Mouse (Mus musculus) left cerebral cortex, postnatal 25 days (tissue): ENCODE data around the gene Col15a1. TPM values are rescaled to one million over a fixed set of nuclear protein-coding genes. Genes with fewer than 3 reads are reported as not detected.

Source experiments
- DNase-seq, 2 experiments: peaks; one replicate each; pipeline ENCODE4 v3.0.0; 2022; ENCODE audit warnings: low spot score in 2 of 2, mixed read lengths in 1 of 2
- intact Hi-C: fragments of 180-260 bp; cut with DNase I; formaldehyde crosslinking; loops from one replicate; pipeline ENCODE4 v1.15.1; 2025
- total RNA-seq, 2 experiments: library from RNA; stranded (reverse); gene quantifications; 2 replicates each; pipeline ENCODE4 v1.2.3; 2021

Col15a1 gene
- total RNA-seq, 2 experiments from 2014 or later: 4.5 to 9.2 TPM

DNA sequence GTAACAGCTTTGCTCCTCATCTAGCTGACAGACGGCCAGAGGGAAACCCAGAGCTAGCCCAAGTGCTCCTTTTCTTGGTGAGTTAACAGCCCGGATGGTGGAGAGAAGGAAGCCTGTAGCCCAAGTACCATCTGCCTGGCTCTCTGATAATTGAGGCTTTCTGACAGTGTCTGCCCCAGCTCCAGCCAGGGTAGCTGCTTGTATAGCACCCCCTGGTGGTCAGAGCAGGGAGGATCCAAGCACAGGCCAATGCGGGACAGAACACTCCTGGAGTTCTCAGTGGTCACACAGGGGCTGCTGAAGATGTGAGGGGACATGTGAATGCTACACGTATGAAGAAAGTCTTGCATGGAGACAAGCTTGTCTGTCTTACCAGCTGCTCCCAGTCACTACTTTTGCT is 47.7 kb downstream of the Col15a1 start:
- intact Hi-C loops: loop anchor here (2.0 kb wide), 1 partner anchor 133 kb away; no protein-coding TSS in a partner anchor

DNA sequence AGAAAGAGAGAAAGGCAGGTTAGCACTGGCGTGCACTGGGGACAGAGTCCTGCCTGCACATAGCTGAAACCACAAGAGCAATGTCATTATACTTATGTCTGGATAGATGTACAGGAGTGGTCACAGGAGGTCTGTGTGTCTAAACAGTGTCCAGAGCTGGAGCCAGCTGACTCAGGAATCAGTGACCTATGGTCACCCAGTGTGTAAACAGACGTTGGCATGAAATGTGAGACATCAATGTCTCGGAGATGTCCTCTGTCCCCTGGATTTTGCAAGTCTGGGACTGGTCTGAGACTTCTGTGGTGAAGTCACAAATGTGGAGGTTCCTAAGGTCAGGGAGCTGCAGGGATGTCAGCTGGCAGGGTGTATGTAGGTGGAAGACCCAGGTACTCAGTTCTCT is 50.2 kb downstream of the Col15a1 start:
- intact Hi-C loops: no loop called here
- DNase-seq: no peak

More for the DNA sequence above, 47.7 kb downstream of the Col15a1 start:
- DNase-seq: peak; percentile 60 to 62

DNA sequence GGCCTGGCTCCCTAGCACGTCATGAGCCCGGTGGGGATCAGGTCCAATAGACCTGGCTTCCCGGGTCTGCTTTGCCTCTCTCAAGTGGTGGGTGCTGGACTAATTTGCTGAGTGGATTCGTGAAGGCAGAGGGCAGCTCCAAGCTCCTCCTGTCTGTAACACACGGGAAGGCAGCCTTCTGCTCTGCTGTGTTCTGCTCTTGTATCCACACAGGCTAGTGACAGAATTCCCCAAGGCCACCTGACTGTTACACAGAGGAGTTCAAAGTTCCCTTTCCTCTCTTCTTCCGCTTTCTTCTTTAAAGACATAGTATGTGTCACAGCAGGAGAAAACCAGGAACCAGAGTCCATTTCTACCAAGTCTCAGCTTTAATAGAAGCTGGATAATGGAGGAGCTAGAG is 53.1 kb downstream of the Col15a1 start:
- intact Hi-C loops: no loop called here
- DNase-seq: no peak

DNA sequence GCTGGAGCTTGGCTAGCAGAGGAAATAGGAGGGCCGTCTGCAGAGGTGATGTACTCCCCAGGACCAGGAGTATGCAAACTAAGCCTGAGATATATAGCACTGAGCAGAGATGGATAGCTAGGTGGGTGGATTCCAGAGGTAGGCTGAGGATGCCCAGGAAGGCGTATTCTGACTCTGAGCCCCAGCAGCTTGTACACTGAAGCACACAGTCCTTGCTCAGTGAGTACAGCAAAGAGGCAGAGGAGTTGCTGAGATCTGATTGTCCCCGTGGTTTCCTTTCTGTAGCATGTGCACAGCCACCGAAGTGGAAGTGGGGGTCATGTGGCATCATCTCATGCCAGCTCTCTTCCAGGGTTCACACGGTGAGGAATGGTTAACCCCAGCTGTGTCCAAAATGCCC is 54.0 kb downstream of the Col15a1 start:
- intact Hi-C loops: no loop called here

DNA sequence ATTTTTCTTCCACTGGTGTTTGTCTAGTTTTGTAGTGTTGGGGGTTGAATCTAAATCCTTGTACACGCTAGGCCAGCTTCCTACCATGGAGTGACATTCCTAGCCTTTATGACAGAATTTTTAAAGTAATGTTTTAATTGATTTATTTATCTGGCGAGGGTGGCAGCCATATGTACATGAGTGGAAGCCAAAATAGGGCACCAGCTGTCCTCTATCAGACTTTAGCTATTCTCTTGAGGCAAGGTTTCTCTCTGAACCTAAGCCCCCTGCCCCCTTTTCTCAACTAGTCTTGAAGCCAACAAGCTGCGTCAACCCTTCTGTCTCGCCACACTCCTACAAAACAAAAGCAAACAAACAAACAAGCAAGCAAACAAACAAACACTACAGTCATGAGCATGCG is 57.6 kb downstream of the Col15a1 start:
- no peak for DNase-seq
- intact Hi-C loops: no loop called here

More for the DNA sequence above, 54.0 kb downstream of the Col15a1 start:
- no peak for DNase-seq

DNA sequence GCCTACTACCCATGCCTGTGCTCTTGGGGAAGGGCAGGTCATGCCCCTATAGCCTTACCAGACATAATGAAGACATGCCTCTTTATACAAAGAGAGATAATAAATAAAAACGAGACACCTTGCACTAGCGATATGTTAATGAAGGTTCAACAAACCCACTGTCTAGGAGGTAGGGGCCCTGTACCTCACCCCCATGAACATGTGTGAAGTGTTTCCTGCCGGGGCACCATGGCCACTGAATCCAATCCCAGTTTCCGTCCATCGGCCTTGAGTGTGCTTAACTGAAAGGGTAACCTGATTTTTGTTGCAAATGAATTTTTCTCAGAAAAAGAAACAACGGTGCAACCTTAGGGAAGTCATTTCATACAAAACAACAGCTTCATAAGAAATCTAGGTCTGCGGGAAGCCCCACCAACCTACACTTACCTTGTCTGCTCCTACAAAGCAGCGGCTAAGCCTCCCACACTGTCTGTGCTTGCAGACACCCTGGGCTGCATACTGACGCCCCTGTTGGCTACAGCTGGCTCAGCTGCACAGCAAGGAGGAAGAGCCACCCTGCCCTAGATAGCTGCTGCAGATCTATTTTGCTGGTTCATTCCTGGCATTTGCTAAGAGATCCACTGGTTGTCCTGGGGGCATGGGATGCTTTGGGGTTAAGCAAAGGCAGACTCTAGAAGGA is 64.6 kb downstream of the Col15a1 start:
- DNase-seq: peak in 1 of 2 experiments; percentile 53
- intact Hi-C loops: no loop called here

DNA sequence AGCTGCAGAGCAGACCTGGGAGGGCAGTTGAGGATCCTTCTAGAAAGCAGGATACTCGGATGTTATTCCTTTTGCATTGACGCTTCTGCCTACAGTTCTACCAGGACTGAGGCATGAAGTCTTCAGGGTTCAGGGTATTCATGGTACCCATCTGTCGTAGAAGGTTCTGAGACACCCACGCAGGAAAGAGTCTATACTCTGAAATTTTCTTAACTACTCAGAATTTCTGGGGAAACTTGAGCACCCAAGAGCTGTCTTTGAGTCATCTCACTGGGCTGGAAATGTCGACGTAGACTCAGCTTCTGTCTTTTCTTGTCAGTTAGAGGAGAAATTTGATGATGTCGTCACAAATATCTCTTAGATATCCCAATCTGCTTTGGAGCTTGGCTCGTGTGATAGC is 65.8 kb downstream of the Col15a1 start:
- peak in 1 of 2 experiments; percentile 70 for DNase-seq
- intact Hi-C loops: no loop called here

DNA sequence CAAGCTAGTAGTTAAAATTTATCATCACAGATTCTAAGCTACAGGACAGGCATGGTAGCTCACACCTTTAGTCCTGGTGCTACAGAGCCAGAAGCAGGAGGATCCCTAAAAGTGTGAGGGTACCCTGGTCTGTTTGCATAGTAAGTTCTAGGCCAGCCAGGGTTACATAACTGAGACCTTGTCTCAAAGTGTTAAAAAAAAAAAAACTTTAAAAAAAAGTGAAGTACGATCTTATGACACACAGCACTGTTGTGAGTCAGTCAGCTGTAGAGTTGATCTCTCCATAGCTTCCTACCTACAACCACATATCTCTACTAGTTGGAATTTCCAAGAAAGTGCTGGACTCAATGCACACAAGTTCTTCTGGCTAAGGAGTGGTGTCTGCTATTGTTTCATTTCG is 67.0 kb downstream of the Col15a1 start:
- intact Hi-C loops: no loop called here
- no peak for DNase-seq

DNA sequence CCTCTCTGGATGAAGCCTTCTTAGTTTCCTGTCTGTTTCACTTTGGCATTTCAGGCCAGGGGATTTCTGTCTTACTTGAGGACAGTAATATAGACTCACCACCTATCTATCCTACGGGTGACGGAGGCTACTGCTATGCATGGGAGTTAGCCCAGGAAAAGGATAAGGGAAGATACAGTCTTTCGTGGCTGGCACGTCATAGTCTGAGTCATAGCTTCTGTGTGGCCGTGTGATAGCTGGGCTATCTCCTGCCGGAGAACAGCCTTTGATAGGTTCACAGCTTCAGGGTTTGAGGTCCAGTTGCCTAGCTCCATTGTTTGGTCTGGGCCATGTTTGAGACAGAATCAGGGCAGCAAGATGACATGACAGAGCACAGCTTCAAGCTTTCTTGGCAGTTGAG is 70.4 kb downstream of the Col15a1 start:
- no peak for DNase-seq

DNA sequence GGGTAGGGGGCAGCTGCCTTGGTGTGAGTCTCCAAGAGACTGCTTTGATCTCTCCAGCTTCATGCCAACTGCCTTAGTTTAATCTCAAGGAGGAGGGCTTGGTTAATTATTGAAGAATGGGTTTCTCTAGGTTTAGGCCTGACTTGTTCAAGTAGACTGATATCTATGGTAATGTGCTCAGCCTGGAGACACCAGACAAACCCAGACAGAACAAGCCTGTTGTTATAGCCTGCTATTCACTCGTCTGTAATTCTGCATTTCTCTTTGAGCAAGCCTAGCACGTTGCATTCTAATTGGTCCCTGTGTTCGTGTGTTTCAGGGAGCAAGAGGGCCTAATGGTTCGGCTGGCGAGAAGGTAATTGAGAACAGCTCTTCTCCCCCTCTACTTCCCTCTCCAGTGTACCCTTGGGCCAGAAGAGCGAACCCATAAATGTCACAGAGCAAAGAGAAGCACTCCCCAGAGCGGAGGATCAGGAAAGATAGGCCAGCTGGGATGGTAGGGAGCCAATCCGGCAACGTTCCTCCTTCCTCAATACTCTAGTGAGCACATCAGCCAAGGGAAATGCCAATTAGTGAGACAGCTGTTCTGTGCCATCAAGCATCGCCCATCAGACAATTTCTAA is 71.2 kb downstream of the Col15a1 start:
- no peak for DNase-seq
- intact Hi-C loops: no loop called here

More for the DNA sequence above, 70.4 kb downstream of the Col15a1 start:
- intact Hi-C loops: no loop called here

DNA sequence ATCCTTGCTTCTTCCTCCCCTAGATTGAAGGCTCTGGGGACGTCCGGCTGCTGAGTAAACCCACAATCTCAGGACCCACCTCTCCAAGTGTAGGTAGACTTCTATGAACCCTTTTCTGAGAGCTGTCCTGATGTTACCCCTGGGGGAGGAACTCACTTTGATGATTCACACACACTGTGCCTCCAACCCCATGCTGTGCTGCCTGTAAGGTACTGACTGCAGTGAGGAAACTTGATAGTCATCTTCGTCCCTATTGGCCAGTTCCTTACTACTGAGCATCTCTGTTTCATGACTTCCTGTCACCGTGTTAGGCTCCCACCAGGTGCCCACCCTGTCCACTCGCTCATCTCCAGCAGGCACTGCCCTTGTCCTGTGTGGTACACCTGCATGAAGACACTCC is 72.2 kb downstream of the Col15a1 start:
- intact Hi-C loops: no loop called here
- DNase-seq: peak in 1 of 2 experiments; percentile 64

DNA sequence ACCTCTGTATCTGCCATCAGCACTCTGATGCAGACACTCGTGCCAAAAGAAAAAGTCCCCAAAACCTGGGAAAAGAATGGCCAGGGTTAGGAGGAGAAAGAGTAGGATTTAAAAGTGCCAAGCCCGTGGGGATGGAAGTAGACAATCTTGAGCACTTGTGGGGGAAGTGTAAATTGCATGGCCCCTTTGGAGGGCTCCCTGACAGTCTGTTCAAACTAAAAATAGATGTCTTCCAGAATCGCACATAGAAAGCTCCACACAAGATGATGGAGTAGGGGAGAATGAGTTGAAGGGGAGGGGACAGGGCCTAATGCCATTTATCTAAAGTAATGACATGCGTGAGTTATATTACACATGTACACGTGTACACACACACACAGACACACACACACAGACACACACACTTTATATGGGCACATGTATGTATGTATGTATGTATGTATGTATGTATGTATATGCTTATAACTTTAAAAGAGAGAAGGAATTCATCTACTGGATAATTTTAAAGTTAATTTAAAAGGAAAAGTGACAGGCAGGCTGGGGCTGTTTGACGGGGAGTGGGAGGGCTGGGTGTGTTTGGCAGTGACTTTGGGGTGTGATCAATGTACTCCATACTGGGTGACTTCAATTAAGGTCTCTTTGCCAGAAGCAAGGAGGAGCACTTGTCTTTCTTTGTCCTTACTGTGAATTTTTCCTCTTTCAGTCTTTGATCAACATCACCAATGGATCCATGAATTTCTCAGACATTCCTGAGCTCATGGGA is 74.1 kb downstream of the Col15a1 start:
- DNase-seq: peak; percentile 26 to 76
- intact Hi-C loops: no loop called here

DNA sequence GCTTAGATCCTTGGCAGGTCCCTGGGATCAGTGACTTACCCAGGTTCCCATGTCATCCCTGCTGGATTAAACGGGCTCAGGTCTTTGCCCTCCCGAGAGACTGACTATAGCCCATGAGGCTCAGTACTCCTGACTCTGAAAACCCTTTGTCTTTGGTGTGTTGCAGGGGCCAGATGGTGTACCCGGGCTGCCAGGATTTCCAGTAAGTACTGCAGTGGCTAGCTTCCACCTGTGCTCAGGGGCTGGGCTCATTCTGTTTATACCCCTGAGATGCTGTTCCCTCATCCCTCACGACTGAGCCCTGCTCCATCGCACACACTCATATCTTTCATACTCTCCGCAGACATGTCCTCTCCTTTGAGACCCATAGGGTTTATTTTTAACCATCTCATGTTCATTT is 76.3 kb downstream of the Col15a1 start:
- no peak for DNase-seq
- intact Hi-C loops: no loop called here

DNA sequence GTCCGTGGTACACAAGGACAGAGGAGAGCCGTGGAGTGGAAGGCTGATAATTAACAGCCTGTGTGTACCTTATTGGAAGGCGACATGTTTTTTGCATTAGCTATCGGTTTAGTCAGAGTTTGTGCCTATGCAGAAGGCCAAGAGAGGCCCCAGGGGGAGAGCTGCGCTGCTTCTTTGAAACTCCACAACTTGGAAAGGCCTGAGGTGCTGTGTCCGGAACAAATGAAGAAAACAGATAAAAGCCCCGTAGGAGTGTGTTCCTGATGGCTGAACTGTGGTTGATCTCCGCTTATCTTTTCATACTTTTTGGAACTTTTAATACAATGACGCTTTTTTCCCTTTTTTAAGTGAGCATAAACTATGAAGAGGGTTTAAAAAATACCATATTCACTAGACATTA is 76.9 kb downstream of the Col15a1 start:
- intact Hi-C loops: no loop called here
- no peak for DNase-seq

DNA sequence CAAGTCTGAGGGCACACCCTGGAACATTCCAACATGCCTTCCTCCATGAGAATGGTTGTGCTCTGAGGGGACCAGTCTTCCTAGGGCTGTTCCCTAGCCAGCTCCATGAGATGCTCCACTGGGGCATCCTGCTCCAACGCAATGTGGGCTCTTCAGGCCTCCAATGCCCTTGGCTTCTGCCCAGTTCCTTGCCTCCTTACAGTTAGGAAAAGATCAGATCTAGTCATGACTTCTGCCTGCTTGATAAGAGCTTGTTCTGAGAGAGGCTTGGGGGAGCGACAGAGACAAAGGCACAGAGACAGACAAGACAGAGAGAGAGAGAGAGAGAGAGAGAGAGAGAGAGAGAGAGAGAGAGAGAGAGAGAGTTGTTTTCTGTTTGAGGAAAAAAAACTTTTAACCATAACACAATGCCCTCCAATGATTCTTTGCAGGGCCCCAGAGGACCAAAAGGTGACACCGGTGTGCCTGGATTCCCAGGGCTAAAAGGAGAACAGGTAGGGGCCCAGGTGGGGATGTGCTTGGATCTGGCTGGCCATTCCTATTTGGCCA is 78.7 kb downstream of the Col15a1 start:
- DNase-seq: no peak
- intact Hi-C loops: no loop called here

DNA sequence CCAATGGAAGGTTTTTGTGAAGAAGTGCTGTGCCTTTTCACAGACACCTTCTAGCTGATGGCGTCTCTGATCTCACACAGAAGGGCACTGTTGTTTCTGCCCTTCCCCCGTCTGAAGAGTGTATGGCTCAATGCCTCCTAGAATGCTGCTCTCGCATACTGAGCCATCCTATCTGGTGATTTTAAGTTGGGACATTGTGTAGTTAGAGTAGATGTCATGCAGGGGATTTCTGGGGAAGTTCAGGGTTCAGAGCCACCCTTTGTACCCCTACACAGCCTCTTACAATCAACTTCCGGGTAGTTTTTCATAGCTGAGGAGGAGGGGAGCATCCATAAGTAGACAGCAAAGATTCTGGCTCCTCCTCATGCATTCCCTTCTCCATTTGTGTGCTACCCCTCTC is 79.5 kb downstream of the Col15a1 start:
- DNase-seq: no peak

DNA sequence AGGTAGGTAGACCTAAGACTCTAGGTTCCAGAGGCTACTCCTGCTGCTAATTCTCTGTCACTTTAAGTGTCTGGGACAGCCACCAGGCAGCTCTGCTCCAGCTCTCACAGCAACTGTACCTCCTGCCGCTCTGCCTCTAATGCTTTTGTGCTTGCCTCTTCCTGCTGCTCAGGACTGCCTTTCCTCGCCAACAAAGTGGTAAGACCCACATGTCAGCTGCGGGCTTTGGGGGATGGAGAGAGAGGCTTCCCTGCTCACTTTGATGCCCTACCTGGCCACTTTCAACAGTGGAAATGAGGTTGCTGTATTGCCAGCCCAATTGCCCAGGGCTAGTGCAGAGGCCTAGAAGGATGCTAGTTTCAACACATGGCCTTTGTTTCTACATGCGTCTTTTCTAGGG is 80.3 kb downstream of the Col15a1 start:
- no peak for DNase-seq
- intact Hi-C loops: no loop called here

More for the DNA sequence above, 79.5 kb downstream of the Col15a1 start:
- intact Hi-C loops: no loop called here

DNA sequence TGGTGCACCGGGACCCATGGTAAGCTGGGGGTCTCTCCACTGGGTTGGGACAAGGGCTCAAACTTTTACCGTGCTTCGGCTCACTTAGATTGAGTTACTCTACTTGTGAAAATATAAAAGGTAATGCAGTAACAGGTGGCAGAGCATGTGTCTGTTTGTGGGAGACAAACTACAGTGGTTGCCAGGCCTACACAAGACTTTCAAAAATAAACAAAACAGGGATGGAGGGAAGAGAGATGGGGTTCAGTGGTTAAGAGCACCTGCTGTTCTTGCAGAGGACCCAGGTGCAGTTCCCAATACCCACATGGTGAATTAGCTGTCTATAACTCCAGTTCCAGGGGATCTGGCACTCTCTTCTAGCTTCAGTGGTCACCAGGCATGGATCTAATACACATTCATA is 81.6 kb downstream of the Col15a1 start:
- intact Hi-C loops: no loop called here
- no peak for DNase-seq

DNA sequence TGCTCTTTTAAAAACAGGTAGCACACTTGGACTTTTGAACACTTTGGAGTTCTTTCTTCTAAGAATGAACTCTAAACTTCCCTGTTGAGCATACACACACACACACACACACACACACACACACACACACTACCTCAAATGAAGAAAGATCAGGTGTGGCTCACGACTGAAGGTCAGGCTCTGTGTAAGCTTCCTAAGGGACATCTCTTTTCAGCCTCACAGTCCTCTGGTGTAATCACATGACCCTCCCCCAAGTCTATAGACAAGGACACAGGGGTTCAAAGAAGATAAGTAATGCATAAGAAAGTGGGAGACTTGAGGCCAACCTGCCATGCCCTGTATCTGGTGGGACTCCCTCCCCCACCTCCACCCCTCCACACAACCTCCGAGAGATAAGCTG is 82.5 kb downstream of the Col15a1 start:
- no peak for DNase-seq
- intact Hi-C loops: no loop called here

DNA sequence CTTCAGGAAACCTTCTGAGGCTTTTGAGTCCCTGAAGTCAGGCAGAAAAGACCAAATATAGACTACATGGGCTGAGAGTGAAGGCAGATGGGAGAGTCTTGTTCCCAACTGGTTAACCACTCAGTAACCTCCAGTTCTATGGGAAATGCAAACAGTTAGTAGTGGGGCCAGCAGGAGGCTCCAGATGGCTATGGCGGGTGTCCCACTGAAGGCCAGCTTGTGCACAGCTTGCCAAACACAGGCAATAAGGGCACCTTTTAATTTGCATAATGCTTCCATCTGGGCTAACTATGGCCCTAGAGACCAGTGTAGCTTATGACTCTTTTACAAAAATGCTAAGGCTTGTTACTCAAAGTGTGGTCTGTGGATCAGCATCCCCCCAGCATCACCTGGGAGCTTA is 83.1 kb downstream of the Col15a1 start:
- intact Hi-C loops: no loop called here
- peak in 1 of 2 experiments; percentile 47 for DNase-seq
